Mouse (Mus musculus): ENCODE results near the gene Abcc9. TPM values are rescaled to one million over a fixed set of nuclear protein-coding genes. Genes with fewer than 3 reads are reported as not detected.

Gene Abcc9
- total and polyA plus RNA-seq, 2 experiments from 2014 or later: 21.0 to 108 TPM

GRCm38 (mm10) chr6:142568713-142569357, 133.3 kb downstream of the Abcc9 start:
- Histone ChIP-seq H3K4me2 (ENCODE audit: low read depth, low read length) (no peak overlapping the region), H3K4me3 (ENCODE audit: low read depth, low read length) (no peak overlapping the region), H3K9me3 (replicated peaks; ENCODE audit: control insufficient read depth, low read length) (no peaks in the 10 kb centered on the region), H3K27ac (ENCODE audit: low read depth) (no peak overlapping the region), H3K27me3 (ENCODE audit: control insufficient read depth, insufficient read depth, low read length) (peaks cover 19% of the 10 kb centered on the region; the same call in 1 of the 2 replicates), H3K36me3 (replicated peaks; ENCODE audit: control insufficient read depth, insufficient read depth, low read length) (0 out of 2 replicates have a peak, but pooled peaks cover 5% of the 10 kb centered on the region), H3K9ac (replicated peaks; ENCODE audit: low read depth, low read length) (no peak overlapping the region), H3K4me1 (ENCODE audit: control insufficient read depth, insufficient read depth) (peaks cover 18% of the 10 kb centered on the region)
- TF ChIP-seq EP300 (IDR thresholded peaks at IDR 0.05; ENCODE audit: low read depth) (no peak), CTCF (IDR thresholded peaks at IDR 0.05; ENCODE audit: low read depth) (no peak)
- ATAC-seq (ENCODE audit: insufficient read depth, low read depth) (no peak), DNase-seq (ENCODE audit: low spot score) (no peak)
- WGBS: 72% methylated on average over 7 of the region's 7 CpGs

DNA sequence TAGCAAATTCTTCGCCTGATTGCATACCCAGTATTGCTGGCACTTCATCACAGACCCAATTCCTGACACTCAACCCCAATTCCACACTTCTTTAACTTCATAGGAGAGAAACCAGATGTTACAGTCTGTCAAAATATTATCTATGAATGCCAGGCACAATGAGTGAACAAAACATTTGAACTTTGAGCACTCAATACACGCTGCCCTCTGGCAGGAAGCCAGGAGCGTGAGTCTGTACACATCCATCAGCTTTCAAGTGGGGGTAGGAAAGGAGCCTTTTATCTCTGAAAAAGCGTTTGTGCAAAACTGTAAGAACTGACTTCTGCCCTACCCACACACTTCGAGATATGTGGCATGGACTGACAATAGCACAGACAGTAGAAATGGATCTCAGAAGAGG, 134.7 kb downstream of the Abcc9 start:
- Histone ChIP-seq H3K27me3 (ENCODE audit: control insufficient read depth, insufficient read depth, low read length) (peaks cover 19% of the 10 kb centered on the region; the same call in 1 of the 2 replicates), H3K36me3 (replicated peaks; ENCODE audit: control insufficient read depth, insufficient read depth, low read length) (0 out of 2 replicates have a peak, but pooled peaks cover 5% of the 10 kb centered on the region), H3K27ac (ENCODE audit: low read depth) (0 out of 2 replicates have a peak overlapping the region, but pooled peaks have one; percentile 1), H3K9me3 (replicated peaks; ENCODE audit: control insufficient read depth, low read length) (no peaks in the 10 kb centered on the region), H3K9ac (replicated peaks; ENCODE audit: low read depth, low read length) (no peak overlapping the region), H3K4me2 (ENCODE audit: low read depth, low read length) (peak overlapping the region; percentile 15; the same call in 1 of the 2 replicates), H3K4me1 (ENCODE audit: control insufficient read depth, insufficient read depth) (peaks cover 18% of the 10 kb centered on the region), H3K4me3 (ENCODE audit: low read depth, low read length) (no peak overlapping the region)
- peak; percentile 71 for DNase-seq (ENCODE audit: low spot score)
- 14% methylated on average over 5 of the region's 5 CpGs for WGBS
- peak; percentile 70 for ATAC-seq (ENCODE audit: insufficient read depth, low read depth)
- TF ChIP-seq CTCF (IDR thresholded peaks at IDR 0.05; ENCODE audit: low read depth) (no peak), EP300 (IDR thresholded peaks at IDR 0.05; ENCODE audit: low read depth) (no peak)

GRCm38 (mm10) chr6:142564746-142565145, 137.4 kb downstream of the Abcc9 start:
- H3K36me3 ChIP-seq (replicated peaks; ENCODE audit: control insufficient read depth, insufficient read depth, low read length): 0 out of 2 replicates have a peak, but pooled peaks cover 5% of the 10 kb centered on the region
- H3K4me1 ChIP-seq (ENCODE audit: control insufficient read depth, insufficient read depth): peaks cover 14% of the 10 kb centered on the region
- no peaks in the 10 kb centered on the region for H3K9me3 ChIP-seq (replicated peaks; ENCODE audit: control insufficient read depth, low read length)
- H3K4me3 ChIP-seq (ENCODE audit: low read depth, low read length): no peak overlapping the region
- H3K27me3 ChIP-seq (ENCODE audit: control insufficient read depth, insufficient read depth, low read length): peaks cover 8% of the 10 kb centered on the region; the same call in 1 of the 2 replicates
- ATAC-seq (ENCODE audit: insufficient read depth, low read depth): no peak
- H3K4me2 ChIP-seq (ENCODE audit: low read depth, low read length): no peak overlapping the region
- TF ChIP-seq CTCF (IDR thresholded peaks at IDR 0.05; ENCODE audit: low read depth) (no peak), EP300 (IDR thresholded peaks at IDR 0.05; ENCODE audit: low read depth) (no peak)
- H3K27ac ChIP-seq (ENCODE audit: low read depth): no peak overlapping the region
- no peak for DNase-seq (ENCODE audit: low spot score)
- 95% methylated on average over 3 of the region's 3 CpGs for WGBS
- H3K9ac ChIP-seq (replicated peaks; ENCODE audit: low read depth, low read length): no peak overlapping the region

DNA sequence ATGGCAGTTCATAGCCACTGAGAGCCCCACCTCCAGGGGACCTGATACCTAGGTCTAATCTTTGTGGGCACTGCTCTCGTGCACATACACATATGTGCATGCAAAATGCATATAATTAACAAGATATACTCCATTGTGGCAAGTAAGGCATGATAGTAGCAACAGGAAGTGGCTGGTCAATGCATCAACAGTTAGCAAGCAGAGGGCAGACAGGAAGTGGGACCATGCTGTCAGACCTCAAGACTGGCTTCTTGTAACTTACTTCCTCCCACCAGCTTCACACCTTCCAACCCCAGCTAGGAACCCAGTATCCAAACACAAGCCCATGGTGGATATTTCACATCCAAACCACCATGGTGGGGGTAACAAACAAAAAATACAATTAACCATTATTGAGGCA, 141.0 kb downstream of the Abcc9 start:
- ATAC-seq (ENCODE audit: insufficient read depth, low read depth) (no peak), DNase-seq (ENCODE audit: low spot score) (no peak)
- Histone ChIP-seq H3K27me3 (ENCODE audit: control insufficient read depth, insufficient read depth, low read length) (no peaks in the 10 kb centered on the region), H3K4me3 (ENCODE audit: low read depth, low read length) (no peak overlapping the region), H3K36me3 (replicated peaks; ENCODE audit: control insufficient read depth, insufficient read depth, low read length) (0 out of 2 replicates have a peak, but pooled peaks cover 5% of the 10 kb centered on the region), H3K9me3 (replicated peaks; ENCODE audit: control insufficient read depth, low read length) (no peaks in the 10 kb centered on the region), H3K4me1 (ENCODE audit: control insufficient read depth, insufficient read depth) (no peaks in the 10 kb centered on the region), H3K4me2 (ENCODE audit: low read depth, low read length) (no peak overlapping the region), H3K27ac (ENCODE audit: low read depth) (no peak overlapping the region), H3K9ac (replicated peaks; ENCODE audit: low read depth, low read length) (no peak overlapping the region)
- no peak for TF ChIP-seq EP300 (IDR thresholded peaks at IDR 0.05; ENCODE audit: low read depth)
- TF ChIP-seq CTCF (IDR thresholded peaks at IDR 0.05; ENCODE audit: low read depth): no peak
- WGBS: 57% methylated on average over 1 of the region's 1 CpGs

DNA sequence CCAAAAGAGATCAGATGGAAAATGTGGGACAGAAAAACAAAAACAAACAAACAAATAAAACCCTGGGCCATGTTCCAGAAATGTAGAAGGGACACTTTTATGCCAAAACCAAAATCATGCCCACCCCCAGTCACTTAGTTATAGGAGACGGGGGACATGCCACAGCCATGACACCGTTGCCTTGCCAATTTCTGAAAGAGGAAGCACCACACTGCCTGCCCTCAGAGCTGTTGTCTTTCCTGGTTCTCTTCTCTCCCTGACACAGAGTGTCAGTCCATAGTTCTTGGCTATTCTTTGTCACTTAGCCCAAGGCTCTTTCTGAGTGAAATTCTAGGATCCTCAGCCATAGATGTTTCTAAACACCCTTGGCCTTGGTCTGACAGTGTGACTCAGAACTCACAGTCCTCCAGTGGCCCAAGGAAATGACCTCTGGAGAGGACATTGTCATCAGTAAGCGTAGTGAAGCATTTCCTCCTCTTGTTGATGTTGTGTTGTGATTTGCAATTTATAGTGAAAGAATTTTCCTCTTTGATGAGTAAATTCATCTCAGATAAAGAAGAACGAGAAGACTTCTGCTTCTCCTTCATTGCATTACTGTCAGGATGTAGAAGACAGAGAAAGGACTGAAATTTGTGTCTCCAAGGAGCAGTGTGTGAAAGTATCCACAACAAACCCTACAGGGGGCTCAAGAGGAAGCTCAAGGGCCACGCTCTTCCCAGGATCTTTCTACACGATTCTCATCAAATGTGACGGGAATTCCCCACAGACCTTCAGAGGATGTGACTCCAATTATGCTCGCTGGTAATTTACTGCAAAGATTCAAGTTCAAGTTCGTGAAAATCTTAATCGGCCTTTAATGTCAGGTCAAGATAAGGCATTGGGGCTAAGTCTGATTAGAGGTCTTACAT, 143.1 kb downstream of the Abcc9 start:
- DNase-seq (ENCODE audit: low spot score) (no peak), ATAC-seq (ENCODE audit: insufficient read depth, low read depth) (no peak)
- Histone ChIP-seq H3K27me3 (ENCODE audit: control insufficient read depth, insufficient read depth, low read length) (no peaks in the 10 kb centered on the region), H3K4me3 (ENCODE audit: low read depth, low read length) (no peak overlapping the region), H3K4me1 (ENCODE audit: control insufficient read depth, insufficient read depth) (no peaks in the 10 kb centered on the region), H3K9ac (replicated peaks; ENCODE audit: low read depth, low read length) (no peak overlapping the region), H3K27ac (ENCODE audit: low read depth) (no peak overlapping the region), H3K36me3 (replicated peaks; ENCODE audit: control insufficient read depth, insufficient read depth, low read length) (no peaks in the 10 kb centered on the region), H3K4me2 (ENCODE audit: low read depth, low read length) (no peak overlapping the region), H3K9me3 (replicated peaks; ENCODE audit: control insufficient read depth, low read length) (no peaks in the 10 kb centered on the region)
- TF ChIP-seq CTCF (IDR thresholded peaks at IDR 0.05; ENCODE audit: low read depth) (no peak), EP300 (IDR thresholded peaks at IDR 0.05; ENCODE audit: low read depth) (no peak)
- 58% methylated on average over 10 of the region's 10 CpGs for WGBS
